Mouse (Mus musculus): ENCODE measurements around the gene Arhgap10.
A peak's percentile ranks its signal among the peaks of the same experiment; 100 is the strongest.

Arhgap10 gene

GRCm38 (mm10) chr8:77310541-77310940 is 207.2 kb downstream of the Arhgap10 start:
- DNase-seq (ENCODE audit: extremely low read depth, insufficient read length, low spot score), result no peak

DNA sequence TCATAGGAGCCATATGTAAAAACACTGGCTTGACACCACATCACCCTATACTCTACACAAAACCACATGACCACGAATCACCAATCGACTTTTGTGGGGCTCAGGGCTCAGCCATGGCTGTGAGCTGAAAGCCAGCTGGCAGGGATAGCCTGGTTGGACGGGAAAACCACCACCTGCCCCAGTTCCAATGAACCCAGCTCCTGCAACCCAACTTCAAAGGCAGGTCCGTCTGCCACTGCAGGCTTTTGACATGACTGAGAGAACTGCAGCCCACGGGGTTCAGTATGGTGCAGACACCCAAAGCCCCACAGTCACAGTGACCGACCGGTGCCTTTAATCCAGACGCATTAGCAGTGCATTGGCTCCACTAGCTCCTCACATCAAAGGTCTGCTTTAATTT is 207.7 kb downstream of the Arhgap10 start:
- DNase-seq (ENCODE audit: extremely low read depth, insufficient read length, low spot score), result no peak

- no peak for DNase-seq (ENCODE audit: extremely low read depth, insufficient read length, low spot score)
Measured at GRCm38 (mm10) chr8:77294599-77294998, 223.2 kb downstream of the Arhgap10 start.

GRCm38 (mm10) chr8:77292649-77293048 is 225.1 kb downstream of the Arhgap10 start:
- no peak for DNase-seq (ENCODE audit: extremely low read depth, insufficient read length, low spot score)

- DNase-seq (ENCODE audit: extremely low read depth, insufficient read length, low spot score), result no peak
Measured at GRCm38 (mm10) chr8:77292120-77292519, 225.6 kb downstream of the Arhgap10 start.

DNA sequence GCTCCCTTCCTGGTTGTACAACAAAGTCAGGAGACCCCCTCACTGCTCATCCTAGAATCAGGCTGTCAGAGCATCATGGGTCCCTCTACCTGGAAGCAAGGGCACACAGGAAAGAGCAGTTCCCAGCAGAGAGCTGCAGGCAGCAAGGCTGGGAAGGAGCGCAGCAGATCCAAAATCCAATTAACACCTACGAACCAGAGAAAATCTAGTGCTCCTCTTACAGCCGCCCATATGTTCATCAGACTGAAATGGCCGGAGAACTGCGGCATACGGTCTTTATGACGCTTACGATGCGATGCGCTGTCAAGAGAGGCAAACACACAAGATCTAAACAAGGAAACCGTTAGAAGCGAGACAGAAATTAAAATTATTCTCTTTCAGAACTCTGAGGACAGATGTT is 229.3 kb downstream of the Arhgap10 start:
- DNase-seq (ENCODE audit: extremely low read depth, insufficient read length, low spot score), result no peak

DNA sequence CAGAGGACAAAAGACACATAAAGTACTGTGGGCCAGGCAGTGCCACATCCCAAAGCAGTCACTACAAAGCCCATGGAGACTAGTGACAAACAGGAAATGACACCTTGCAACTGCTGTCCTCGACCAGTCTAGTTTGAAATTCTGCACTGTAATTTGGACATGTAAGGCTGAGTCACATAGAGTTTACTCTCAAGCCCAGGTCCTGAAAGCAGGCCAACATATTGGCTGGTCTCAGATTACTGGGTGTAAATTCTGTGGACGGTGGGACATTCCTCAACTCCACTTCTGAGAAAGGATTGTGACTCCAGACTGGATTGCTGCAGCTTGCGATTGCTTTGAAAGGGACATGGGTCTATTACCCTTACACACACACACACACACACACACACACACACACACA is 229.7 kb downstream of the Arhgap10 start:
- DNase-seq (ENCODE audit: extremely low read depth, insufficient read length, low spot score), result peak; percentile 28

DNA sequence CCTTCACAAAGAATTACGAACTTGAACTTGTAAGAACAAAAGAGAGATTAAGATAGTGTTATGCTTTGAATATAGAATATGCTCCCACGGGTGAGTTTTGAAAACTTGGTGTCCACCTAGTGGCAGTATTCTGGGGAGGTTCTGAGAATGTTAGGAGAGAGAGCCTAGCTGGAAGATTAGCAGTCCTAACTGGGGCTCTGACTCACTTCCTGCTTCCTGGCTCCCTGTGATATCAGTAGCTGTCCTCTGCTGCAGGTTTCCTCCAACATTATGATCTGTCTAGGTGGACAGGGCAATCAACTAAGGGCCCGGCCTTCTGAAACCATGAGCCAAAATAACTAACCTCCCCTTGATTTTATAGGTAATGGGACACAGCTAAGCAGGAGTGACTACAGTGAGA is 233.3 kb downstream of the Arhgap10 start:
- DNase-seq (ENCODE audit: extremely low read depth, insufficient read length, low spot score), result no peak

DNA sequence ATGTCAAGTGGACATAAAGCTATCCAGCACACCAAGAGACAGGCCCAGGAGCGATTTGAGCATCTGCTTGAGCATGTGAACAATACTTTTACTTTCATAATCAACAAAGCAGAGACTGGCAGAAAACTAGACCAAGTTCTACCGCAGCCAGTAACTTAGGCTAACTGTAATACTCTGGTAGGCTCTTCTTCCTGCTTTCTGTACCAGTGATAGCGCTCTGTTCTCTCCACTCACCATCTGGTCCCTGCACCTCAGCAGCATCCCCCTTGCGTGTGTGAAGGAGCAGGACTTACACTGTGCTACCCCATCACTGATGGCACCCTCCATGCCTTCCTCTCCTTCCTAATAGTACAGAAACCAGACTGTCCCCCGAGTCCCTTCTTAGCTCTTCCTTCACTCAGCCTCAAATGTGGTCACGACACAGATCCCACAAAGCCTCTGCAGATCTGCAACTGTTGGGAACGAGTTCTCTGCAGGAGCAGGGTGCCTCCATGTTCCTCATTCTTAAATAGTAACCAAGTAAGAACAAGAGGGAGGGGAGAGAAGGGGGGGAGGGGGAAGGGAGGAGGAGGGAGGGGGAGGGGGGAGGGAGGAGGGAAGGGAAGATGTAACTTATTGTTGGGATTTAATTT is 235.0 kb downstream of the Arhgap10 start:
- DNase-seq (ENCODE audit: extremely low read depth, insufficient read length, low spot score), result no peak

DNA sequence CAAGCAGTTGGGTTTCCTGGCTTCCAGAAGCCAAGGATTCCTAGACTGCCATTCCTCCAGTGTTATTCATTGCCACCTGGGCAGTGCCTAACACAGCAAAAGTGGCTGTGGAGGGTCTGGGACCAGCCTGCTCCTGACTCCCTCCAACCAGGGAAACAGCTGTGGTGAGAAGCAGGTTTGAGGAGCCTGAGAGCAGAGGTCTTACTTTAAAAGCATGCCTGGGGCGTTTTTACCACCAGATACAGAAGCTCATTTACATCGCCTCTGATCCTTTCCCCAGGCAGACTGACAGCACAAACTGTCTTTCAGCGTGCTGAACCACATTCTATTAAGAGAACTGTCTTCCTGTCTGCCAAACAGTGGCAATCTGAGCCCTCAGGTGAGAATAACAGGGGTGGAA is 237.8 kb downstream of the Arhgap10 start:
- no peak for DNase-seq (ENCODE audit: extremely low read depth, insufficient read length, low spot score)

- no peak for DNase-seq (ENCODE audit: extremely low read depth, insufficient read length, low spot score)
Measured at GRCm38 (mm10) chr8:77278246-77278645, 239.5 kb downstream of the Arhgap10 start.

GRCm38 (mm10) chr8:77276827-77277226 is 240.9 kb downstream of the Arhgap10 start:
- DNase-seq (ENCODE audit: extremely low read depth, insufficient read length, low spot score), result no peak

DNA sequence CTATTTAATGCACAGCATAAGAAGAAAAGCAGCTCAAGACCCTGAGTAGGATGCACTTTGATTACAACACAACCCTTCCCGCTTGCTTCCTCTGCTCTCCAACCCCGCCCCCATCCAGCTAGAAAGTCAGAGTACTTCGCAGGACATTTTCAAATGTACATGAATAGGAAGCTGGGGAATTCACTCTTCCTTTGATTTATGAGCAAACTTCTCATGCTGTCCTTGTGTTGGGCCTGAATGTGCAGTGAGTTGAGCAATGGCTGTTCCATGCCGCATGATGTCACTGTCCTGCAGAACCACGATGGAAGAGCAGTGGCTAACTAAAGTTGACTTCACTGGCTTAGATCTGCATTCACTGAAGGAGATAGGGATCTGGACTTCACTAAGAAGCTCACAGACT is 242.2 kb downstream of the Arhgap10 start:
- DNase-seq (ENCODE audit: extremely low read depth, insufficient read length, low spot score), result no peak

- DNase-seq (ENCODE audit: extremely low read depth, insufficient read length, low spot score), result no peak
Measured at GRCm38 (mm10) chr8:77272136-77272535, 245.6 kb downstream of the Arhgap10 start.

- no peak for DNase-seq (ENCODE audit: extremely low read depth, insufficient read length, low spot score)
Measured at GRCm38 (mm10) chr8:77267941-77268405, 249.8 kb downstream of the Arhgap10 start.

GRCm38 (mm10) chr8:77262216-77263009 is 255.3 kb downstream of the Arhgap10 start:
- no peak for DNase-seq (ENCODE audit: extremely low read depth, insufficient read length, low spot score)

DNA sequence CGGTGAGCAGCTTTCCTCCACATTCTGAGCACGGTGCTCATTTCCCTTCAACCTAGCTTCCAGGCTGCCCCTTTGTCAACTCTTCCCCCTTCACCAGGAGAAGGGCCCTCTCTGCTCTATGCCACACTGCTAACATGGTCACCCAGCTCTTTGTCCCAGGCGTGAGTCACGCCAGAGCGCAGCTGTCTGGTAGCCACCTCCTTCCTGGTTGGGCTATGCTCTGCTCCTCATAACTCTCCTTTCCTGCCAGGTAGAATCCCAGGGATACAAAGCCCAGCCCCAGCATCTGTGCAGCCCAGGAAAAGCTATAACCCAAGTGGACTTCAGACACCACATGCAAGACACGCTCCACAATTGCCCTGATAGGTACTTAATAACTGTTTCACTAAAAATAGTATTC is 256.5 kb downstream of the Arhgap10 start:
- DNase-seq (ENCODE audit: extremely low read depth, insufficient read length, low spot score), result no peak

DNA sequence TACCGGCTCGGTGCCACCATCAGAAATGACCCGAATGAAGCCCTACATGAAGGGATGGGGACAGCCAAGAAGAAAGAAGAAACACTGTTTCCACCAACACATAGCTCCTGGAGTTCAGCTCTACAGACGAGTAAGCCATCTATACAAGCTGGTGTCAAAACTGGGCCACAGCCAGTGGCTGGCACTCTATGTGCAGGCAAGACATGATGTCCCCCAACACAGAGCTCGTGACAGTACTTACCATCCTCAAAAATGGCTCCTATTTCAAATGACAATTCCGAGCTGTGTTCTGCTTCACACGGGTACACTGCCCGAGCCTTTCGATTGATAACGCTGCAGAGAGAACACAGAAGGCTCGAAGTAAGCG is 260.7 kb downstream of the Arhgap10 start:
- no peak for DNase-seq (ENCODE audit: extremely low read depth, insufficient read length, low spot score)

GRCm38 (mm10) chr8:77256450-77257084 is 261.2 kb downstream of the Arhgap10 start:
- DNase-seq (ENCODE audit: extremely low read depth, insufficient read length, low spot score), result no peak

- no peak for DNase-seq (ENCODE audit: extremely low read depth, insufficient read length, low spot score)
Measured at GRCm38 (mm10) chr8:77254466-77254865, 263.3 kb downstream of the Arhgap10 start.

DNA sequence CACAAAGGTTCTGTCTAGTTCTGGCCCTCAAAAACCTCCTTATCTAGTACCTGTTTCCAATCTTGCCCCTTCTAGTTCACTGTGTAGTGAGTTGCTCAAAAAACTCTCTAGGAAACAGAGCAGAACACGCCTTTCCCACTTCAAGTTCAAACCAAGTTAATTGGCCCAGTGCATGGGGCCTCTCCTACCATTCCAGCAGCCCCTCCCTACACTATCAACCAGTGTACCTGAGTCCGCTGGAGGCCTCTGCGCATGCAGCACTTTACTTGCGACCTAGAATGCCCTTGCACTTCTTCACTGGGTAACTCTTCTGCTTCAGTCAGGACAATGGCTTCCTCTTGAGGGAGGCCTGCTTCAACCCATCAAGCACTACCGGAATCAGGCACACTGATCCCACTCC is 266.6 kb downstream of the Arhgap10 start:
- DNase-seq (ENCODE audit: extremely low read depth, insufficient read length, low spot score), result no peak

DNA sequence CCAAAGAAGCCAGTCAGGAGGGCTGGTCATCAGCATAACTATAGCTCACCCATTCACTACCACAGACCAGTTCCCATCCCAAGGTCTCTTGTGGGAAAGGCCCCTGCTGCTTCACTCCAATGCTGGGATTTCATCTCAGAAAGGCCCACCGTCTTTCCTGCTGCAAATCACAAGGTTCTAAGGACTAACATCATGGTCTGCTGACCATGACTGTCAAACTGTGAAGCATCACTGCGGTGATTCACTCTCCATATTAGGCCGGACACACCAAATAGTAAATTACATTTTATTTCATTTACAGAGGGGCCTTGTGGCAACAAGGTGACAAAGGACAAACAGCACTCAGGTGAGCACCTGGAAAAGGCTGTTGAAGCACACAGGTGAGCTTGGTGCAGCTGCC is 267.7 kb downstream of the Arhgap10 start:
- DNase-seq (ENCODE audit: extremely low read depth, insufficient read length, low spot score), result no peak
